Mouse (Mus musculus): Measurements from ENCODE around the gene Bex6. TPM values are rescaled to one million over a fixed set of nuclear protein-coding genes. Genes with fewer than 3 reads are reported as not detected.
"Not testable (repeated sequence)": the region's sequence is repeated elsewhere in the genome, so short reads cannot be mapped to it uniquely, and the experiment has no call there.

The Bex6 gene
- polyA plus RNA-seq, 1 experiment from 2014 or later, result not detected

- WGBS, result 87% methylated on average over 4 of the region's 4 CpGs
- ATAC-seq (ENCODE audit: low FRiP score), result no peak
These were observed 42.2 kb downstream of the Bex6 start for GRCm38 (mm10) chr16:32221803-32222202.

DNA sequence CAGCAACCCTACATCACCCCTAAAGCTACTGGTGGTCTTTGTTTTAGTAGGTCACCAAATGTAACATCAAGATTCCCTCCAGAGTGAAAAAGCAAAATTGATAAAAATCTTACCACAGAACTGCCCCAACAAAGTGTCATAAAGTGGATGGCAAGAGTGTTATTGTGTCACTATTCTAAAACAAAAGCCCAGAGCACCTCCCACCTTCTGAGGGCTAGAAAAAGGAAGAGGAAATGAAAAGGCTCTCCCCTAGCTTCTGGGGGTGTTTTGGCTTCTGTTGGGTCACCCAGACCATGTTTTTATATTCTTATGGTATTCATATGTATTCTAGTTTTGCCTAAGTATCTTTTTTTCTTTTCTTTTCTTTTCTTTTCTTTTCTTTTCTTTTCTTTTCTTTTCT, 42.8 kb downstream of the Bex6 start:
- no peak overlapping the region for H3K4me2 ChIP-seq
- H3K4me3 ChIP-seq (replicated peaks), result no peak overlapping the region
- no peaks in the 10 kb centered on the region for H3K9me3 ChIP-seq (replicated peaks)
- no peaks in the 10 kb centered on the region for H3K27me3 ChIP-seq (replicated peaks)
- H3K36me3 ChIP-seq, result no peaks in the 10 kb centered on the region
- H3K4me1 ChIP-seq, result no peaks in the 10 kb centered on the region
- ATAC-seq (ENCODE audit: low FRiP score), result no peak
- H3K9ac ChIP-seq (replicated peaks), result no peak overlapping the region
- no peak overlapping the region for H3K27ac ChIP-seq (replicated peaks)

More at GRCm38 (mm10) chr16:32221803-32222202, 42.2 kb downstream of the Bex6 start:
- Histone ChIP-seq H3K4me3 (replicated peaks) (no peak overlapping the region), H3K27ac (replicated peaks) (no peak overlapping the region), H3K36me3 (no peaks in the 10 kb centered on the region), H3K4me2 (no peak overlapping the region), H3K4me1 (no peaks in the 10 kb centered on the region), H3K27me3 (replicated peaks) (no peaks in the 10 kb centered on the region), H3K9me3 (replicated peaks) (no peaks in the 10 kb centered on the region), H3K9ac (replicated peaks) (no peak overlapping the region)

DNA sequence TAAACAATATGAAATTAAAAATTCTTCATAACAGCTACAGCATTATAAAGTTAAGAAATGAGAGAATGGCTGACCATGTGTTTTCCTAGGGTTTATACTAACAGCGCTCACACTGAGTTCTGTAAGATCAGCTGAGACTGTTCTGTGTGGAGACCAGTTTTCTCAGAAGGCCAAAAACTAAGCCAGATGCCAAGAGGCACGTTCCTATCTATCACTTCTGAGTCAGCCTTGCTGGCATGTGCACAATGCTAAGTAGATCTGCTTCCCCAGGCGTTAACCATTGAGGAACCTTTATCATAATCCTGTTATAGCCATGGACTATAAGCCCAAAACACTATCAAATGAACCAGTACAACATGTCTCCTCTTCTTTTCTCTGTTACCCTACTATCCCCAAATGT, 52.4 kb downstream of the Bex6 start:
- H3K4me3 ChIP-seq (replicated peaks); H3K27ac ChIP-seq (replicated peaks); H3K4me2 ChIP-seq; H3K27me3 ChIP-seq (replicated peaks); H3K9me3 ChIP-seq (replicated peaks); H3K9ac ChIP-seq (replicated peaks); H3K4me1 ChIP-seq; ATAC-seq (ENCODE audit: low FRiP score): not testable (repeated sequence)
- H3K36me3 ChIP-seq, result peaks cover 15% of the 10 kb centered on the region
- WGBS, result 88% methylated on average over 3 of the region's 3 CpGs

Other genes starting within 250 kb of the Bex6 start
- gene Pigz, start 246.0 kb upstream of the Bex6 start, polyA plus RNA-seq (2015; fragmentation: Nextera tagmentation; extraction: Ambion mirVana), result 5.2 and 5.7 TPM in 2 replicates
- gene 0610012G03Rik, start 231.3 kb upstream of the Bex6 start, polyA plus RNA-seq (2015; fragmentation: Nextera tagmentation; extraction: Ambion mirVana), result 111 and 126 TPM in 2 replicates
- gene Ncbp2, start 231.3 kb upstream of the Bex6 start, polyA plus RNA-seq (2015; fragmentation: Nextera tagmentation; extraction: Ambion mirVana), result 90.5 and 98.7 TPM in 2 replicates
- gene Senp5, start 176.5 kb upstream of the Bex6 start, polyA plus RNA-seq (2015; fragmentation: Nextera tagmentation; extraction: Ambion mirVana), result 15.5 and 16.1 TPM in 2 replicates
- gene Pak2, start 100.5 kb upstream of the Bex6 start, polyA plus RNA-seq (2015; fragmentation: Nextera tagmentation; extraction: Ambion mirVana), result 23.1 and 26.7 TPM in 2 replicates
- 93.0 and 95.2 TPM in 2 replicates for gene Pigx, start 80.1 kb upstream of the Bex6 start, polyA plus RNA-seq (2015; fragmentation: Nextera tagmentation; extraction: Ambion mirVana)
- 48.0 and 50.4 TPM in 2 replicates for gene Cep19, start 80.0 kb upstream of the Bex6 start, polyA plus RNA-seq (2015; fragmentation: Nextera tagmentation; extraction: Ambion mirVana)
- gene Nrros, start 14.2 kb upstream of the Bex6 start, polyA plus RNA-seq (2015; fragmentation: Nextera tagmentation; extraction: Ambion mirVana), result 6.6 and 22.3 TPM in 2 replicates
- gene Fbxo45, start 67.3 kb downstream of the Bex6 start, polyA plus RNA-seq (2015; fragmentation: Nextera tagmentation; extraction: Ambion mirVana), result 13.8 and 17.9 TPM in 2 replicates
- 13.6 and 14.8 TPM in 2 replicates for gene Wdr53, start 67.4 kb downstream of the Bex6 start, polyA plus RNA-seq (2015; fragmentation: Nextera tagmentation; extraction: Ambion mirVana)
- not detected in 2 replicates for gene Smco1, start 91.6 kb downstream of the Bex6 start, polyA plus RNA-seq (2015; fragmentation: Nextera tagmentation; extraction: Ambion mirVana)
- 25.5 and 28.9 TPM in 2 replicates for gene Rnf168, start 97.6 kb downstream of the Bex6 start, polyA plus RNA-seq (2015; fragmentation: Nextera tagmentation; extraction: Ambion mirVana)
- gene Ubxn7, start 152.4 kb downstream of the Bex6 start, polyA plus RNA-seq (2015; fragmentation: Nextera tagmentation; extraction: Ambion mirVana), result 20.8 and 24.7 TPM in 2 replicates
- not detected in 2 replicates for gene Tm4sf19, start 220.7 kb downstream of the Bex6 start, polyA plus RNA-seq (2015; fragmentation: Nextera tagmentation; extraction: Ambion mirVana)
- gene Tctex1d2, start 239.9 kb downstream of the Bex6 start, polyA plus RNA-seq (2015; fragmentation: Nextera tagmentation; extraction: Ambion mirVana), result 39.6 and 41.5 TPM in 2 replicates